9 mouse cellular contexts compared by ENCODE assay signal in genomic region chr7:29134230-29134629, GRCm38 (mm10). TPM values are rescaled to one million over a fixed set of nuclear protein-coding genes. Genes with fewer than 3 reads are reported as not detected.
DNase-seq lines count a peak whose midpoint lies in the region; ATAC-seq lines count a peak whose summit lies in the region.
"Had no signal": no experiment of that assay in that cellular context is flagged by ENCODE, and none has a peak within 500 bp of the region (broad histone marks: within the 10 kb centered on the region; RNA-seq: fewer than 3 reads in every experiment).

No protein-coding gene starts in this region.

- H3K9me3 ChIP-seq in lung, embryonic 15.5 days: no peaks in the 10 kb centered on the region
- no peaks in the 10 kb centered on the region for H3K9me3 ChIP-seq in embryonic facial prominence, embryonic 15.5 days (replicated peaks)
- no peaks in the 10 kb centered on the region for H3K9me3 ChIP-seq in intestine, embryonic 16.5 days (ENCODE audit: control insufficient read depth, low read length)
- no peaks in the 10 kb centered on the region for H3K9me3 ChIP-seq in neural tube, embryonic 12.5 days

- no peak overlapping the region for H3K9ac ChIP-seq in lung, embryonic 15.5 days
- no peak overlapping the region for H3K9ac ChIP-seq in embryonic facial prominence, embryonic 15.5 days
- H3K9ac ChIP-seq in intestine, embryonic 16.5 days (ENCODE audit: low read depth, low read length): no peak overlapping the region; the same call in 1 of the 2 replicates
- no peak overlapping the region for H3K9ac ChIP-seq in neural tube, embryonic 12.5 days

- peak overlapping the region; percentile 23; the same call in 1 of the 2 replicates for H3K4me3 ChIP-seq in lung, embryonic 15.5 days
- peak overlapping the region; percentile 28 for H3K4me3 ChIP-seq in embryonic facial prominence, embryonic 15.5 days (replicated peaks)
- H3K4me3 ChIP-seq in intestine, embryonic 16.5 days (ENCODE audit: low read length): peak overlapping the region; percentile 26; the same call in 1 of the 2 replicates
- H3K4me3 ChIP-seq in neural tube, embryonic 12.5 days: no peak overlapping the region

- no peak for ATAC-seq in lung, embryonic 15.5 days (ENCODE audit: borderline replicate concordance, extremely low read depth, low FRiP score, low TSS enrichment)
- no peak for ATAC-seq in embryonic facial prominence, embryonic 15.5 days (ENCODE audit: insufficient number of reproducible peaks, low FRiP score, low TSS enrichment, low read depth)
- no peak for ATAC-seq in intestine, embryonic 16.5 days
- no peak for ATAC-seq in neural tube, embryonic 12.5 days (ENCODE audit: low FRiP score, low read depth)
- no peak for ATAC-seq in erythroid progenitor cell, adult 5-6 weeks (replicated peaks; ENCODE audit: low FRiP score, poor library complexity, severe bottlenecking)

- peaks cover 6% of the 10 kb centered on the region; the same call in 1 of the 2 replicates for H3K4me1 ChIP-seq in lung, embryonic 15.5 days
- H3K4me1 ChIP-seq in embryonic facial prominence, embryonic 15.5 days: peaks cover 7% of the 10 kb centered on the region; the same call in 1 of the 2 replicates
- peaks cover 3% of the 10 kb centered on the region for H3K4me1 ChIP-seq in intestine, embryonic 16.5 days (ENCODE audit: control insufficient read depth, insufficient read depth, low read length)
- H3K4me1 ChIP-seq in neural tube, embryonic 12.5 days: peaks cover 11% of the 10 kb centered on the region

- H3K36me3 ChIP-seq in lung, embryonic 15.5 days: no peaks in the 10 kb centered on the region
- no peaks in the 10 kb centered on the region for H3K36me3 ChIP-seq in embryonic facial prominence, embryonic 15.5 days
- no peaks in the 10 kb centered on the region for H3K36me3 ChIP-seq in intestine, embryonic 16.5 days (ENCODE audit: control insufficient read depth, insufficient read depth, low read length)
- no peaks in the 10 kb centered on the region for H3K36me3 ChIP-seq in neural tube, embryonic 12.5 days

- peak overlapping the region; percentile 52 for H3K4me2 ChIP-seq in lung, embryonic 15.5 days
- H3K4me2 ChIP-seq in embryonic facial prominence, embryonic 15.5 days (replicated peaks): peak overlapping the region; percentile 50
- peak overlapping the region; percentile 48 for H3K4me2 ChIP-seq in intestine, embryonic 16.5 days (ENCODE audit: low read depth, low read length)
- peak overlapping the region; percentile 59 for H3K4me2 ChIP-seq in neural tube, embryonic 12.5 days (replicated peaks)

- 4% methylated on average over 4 of the region's 4 CpGs for WGBS in lung, embryonic 15.5 days
- 4% methylated on average over 4 of the region's 4 CpGs for WGBS in embryonic facial prominence, embryonic 15.5 days
- WGBS in intestine, embryonic 16.5 days: 5% methylated on average over 4 of the region's 4 CpGs
- under 1% methylated on average over 4 of the region's 4 CpGs for WGBS in neural tube, embryonic 12.5 days

- DNase-seq in lung, postnatal 25 days (ENCODE audit: low spot score): no peak
- DNase-seq in layer of hippocampus, postnatal 36 days: no peak
- DNase-seq: cerebellum, adult 2 months; kidney, adult 9 months had no signal

- no peak overlapping the region for H3K27ac ChIP-seq in lung, embryonic 15.5 days
- H3K27ac ChIP-seq in embryonic facial prominence, embryonic 15.5 days (replicated peaks): no peak overlapping the region
- no peak overlapping the region for H3K27ac ChIP-seq in intestine, embryonic 16.5 days (ENCODE audit: low read length)
- H3K27ac ChIP-seq in neural tube, embryonic 12.5 days: no peak overlapping the region

- peaks cover 8% of the 10 kb centered on the region; the same call in 1 of the 2 replicates for H3K27me3 ChIP-seq in lung, embryonic 15.5 days
- H3K27me3 ChIP-seq in embryonic facial prominence, embryonic 15.5 days: peaks cover 5% of the 10 kb centered on the region; the same call in 1 of the 2 replicates
- no peaks in the 10 kb centered on the region for H3K27me3 ChIP-seq in intestine, embryonic 16.5 days (replicated peaks; ENCODE audit: control insufficient read depth, insufficient read depth, low read length)
- H3K27me3 ChIP-seq in neural tube, embryonic 12.5 days (replicated peaks): peaks cover 15% of the 10 kb centered on the region; the same call in 1 of the 2 replicates

RNA-seq across cellular contexts. Expression of gene Rasgrp4, which starts 0.4 kb away (rescaled TPM):
- 1.1 and 1.7 TPM in 2 replicates for polyA plus RNA-seq in lung, embryonic 15.5 days (2015; fragmentation: Nextera tagmentation; extraction: Ambion mirVana)
- polyA plus RNA-seq in embryonic facial prominence, embryonic 15.5 days (2015; fragmentation: Nextera tagmentation; extraction: Ambion mirVana): 0.63 and 0.95 TPM in 2 replicates
- polyA plus RNA-seq in intestine, embryonic 16.5 days (2015; fragmentation: Nextera tagmentation; extraction: Ambion mirVana): 0.43 and 0.59 TPM in 2 replicates
- 0.61 and 0.77 TPM in 2 replicates for polyA plus RNA-seq in neural tube, embryonic 12.5 days (2016; fragmentation: Nextera tagmentation; extraction: Ambion mirVana)
- total RNA-seq in erythroid progenitor cell, adult 5-6 weeks (2015; ENCODE audit: low replicate concordance): 3.4 and 7.2 TPM in 2 replicates
- 1.9 and 3.5 TPM in 2 replicates for total RNA-seq in erythroid progenitor cell, adult 5-6 weeks (2017; ENCODE audit: low replicate concordance)
- total RNA-seq in layer of hippocampus, postnatal 36 days (2021): 1 to 10 TPM; 1.1 to 1.7 TPM

RNA-seq across cellular contexts. Expression of gene Ryr1, which starts 9.3 kb away (rescaled TPM):
- 0.19 and 0.24 TPM in 2 replicates for polyA plus RNA-seq in lung, embryonic 15.5 days (2015; fragmentation: Nextera tagmentation; extraction: Ambion mirVana)
- 8.0 and 10.6 TPM in 2 replicates for polyA plus RNA-seq in embryonic facial prominence, embryonic 15.5 days (2015; fragmentation: Nextera tagmentation; extraction: Ambion mirVana)
- 0.66 and 0.82 TPM in 2 replicates for polyA plus RNA-seq in intestine, embryonic 16.5 days (2015; fragmentation: Nextera tagmentation; extraction: Ambion mirVana)
- 4.4 and 5.0 TPM in 2 replicates for polyA plus RNA-seq in neural tube, embryonic 12.5 days (2016; fragmentation: Nextera tagmentation; extraction: Ambion mirVana)
- under 0.01 TPM in 1 of 2 replicates, not detected in the other for total RNA-seq in erythroid progenitor cell, adult 5-6 weeks (2015; ENCODE audit: low replicate concordance)
- not detected in 2 replicates for total RNA-seq in erythroid progenitor cell, adult 5-6 weeks (2017; ENCODE audit: low replicate concordance)
- total RNA-seq in layer of hippocampus, postnatal 36 days (2021): 10 to 100 TPM; 13.9 to 17.7 TPM

RNA-seq across cellular contexts. Expression of gene Fam98c, which starts 21.8 kb away (rescaled TPM):
- 17.7 and 19.3 TPM in 2 replicates for polyA plus RNA-seq in lung, embryonic 15.5 days (2015; fragmentation: Nextera tagmentation; extraction: Ambion mirVana)
- polyA plus RNA-seq in embryonic facial prominence, embryonic 15.5 days (2015; fragmentation: Nextera tagmentation; extraction: Ambion mirVana): 22.8 and 24.6 TPM in 2 replicates
- 52.5 and 56.8 TPM in 2 replicates for polyA plus RNA-seq in intestine, embryonic 16.5 days (2015; fragmentation: Nextera tagmentation; extraction: Ambion mirVana)
- polyA plus RNA-seq in neural tube, embryonic 12.5 days (2016; fragmentation: Nextera tagmentation; extraction: Ambion mirVana): 30.8 and 33.7 TPM in 2 replicates
- 6.3 and 13.3 TPM in 2 replicates for total RNA-seq in erythroid progenitor cell, adult 5-6 weeks (2015; ENCODE audit: low replicate concordance)
- 2.2 and 2.7 TPM in 2 replicates for total RNA-seq in erythroid progenitor cell, adult 5-6 weeks (2017; ENCODE audit: low replicate concordance)
- total RNA-seq in layer of hippocampus, postnatal 36 days (2021): 10 to 100 TPM; 30.0 to 32.1 TPM

RNA-seq across cellular contexts. Expression of gene Ggn, which starts 35.8 kb away (rescaled TPM):
- polyA plus RNA-seq in lung, embryonic 15.5 days (2015; fragmentation: Nextera tagmentation; extraction: Ambion mirVana): 0.34 and 0.74 TPM in 2 replicates
- polyA plus RNA-seq in embryonic facial prominence, embryonic 15.5 days (2015; fragmentation: Nextera tagmentation; extraction: Ambion mirVana): 0.51 and 0.69 TPM in 2 replicates
- polyA plus RNA-seq in intestine, embryonic 16.5 days (2015; fragmentation: Nextera tagmentation; extraction: Ambion mirVana): 0.48 and 0.82 TPM in 2 replicates
- polyA plus RNA-seq in neural tube, embryonic 12.5 days (2016; fragmentation: Nextera tagmentation; extraction: Ambion mirVana): 0.86 and 0.95 TPM in 2 replicates
- total RNA-seq in erythroid progenitor cell, adult 5-6 weeks (2015; ENCODE audit: low replicate concordance): not detected in 2 replicates
- total RNA-seq in erythroid progenitor cell, adult 5-6 weeks (2017; ENCODE audit: low replicate concordance): not detected in 2 replicates
- under 1 TPM; 0.76 to 0.77 TPM for total RNA-seq in layer of hippocampus, postnatal 36 days (2021)

RNA-seq across cellular contexts. Expression of gene Spred3, which starts 36.0 kb away (rescaled TPM):
- 1.4 and 2.3 TPM in 2 replicates for polyA plus RNA-seq in lung, embryonic 15.5 days (2015; fragmentation: Nextera tagmentation; extraction: Ambion mirVana)
- 2.5 and 3.3 TPM in 2 replicates for polyA plus RNA-seq in embryonic facial prominence, embryonic 15.5 days (2015; fragmentation: Nextera tagmentation; extraction: Ambion mirVana)
- 1.1 and 1.7 TPM in 2 replicates for polyA plus RNA-seq in intestine, embryonic 16.5 days (2015; fragmentation: Nextera tagmentation; extraction: Ambion mirVana)
- 8.3 and 9.0 TPM in 2 replicates for polyA plus RNA-seq in neural tube, embryonic 12.5 days (2016; fragmentation: Nextera tagmentation; extraction: Ambion mirVana)
- total RNA-seq in erythroid progenitor cell, adult 5-6 weeks (2015; ENCODE audit: low replicate concordance): 0.72 and 3.4 TPM in 2 replicates
- total RNA-seq in erythroid progenitor cell, adult 5-6 weeks (2017; ENCODE audit: low replicate concordance): 1.3 and 3.0 TPM in 2 replicates
- 10 to 100 TPM; 45.3 to 51.0 TPM for total RNA-seq in layer of hippocampus, postnatal 36 days (2021)
